Mouse (Mus musculus): Measurements from ENCODE around the gene Slc28a3.

Slc28a3 gene

GRCm38 (mm10) chr13:58558216-58558615, 52.5 kb downstream of the Slc28a3 start:
- DNase-seq: no peak

GRCm38 (mm10) chr13:58556018-58556417, 54.7 kb downstream of the Slc28a3 start:
- DNase-seq: no peak

- no peak for DNase-seq
Observed at GRCm38 (mm10) chr13:58555561-58555960, 55.1 kb downstream of the Slc28a3 start.

DNA sequence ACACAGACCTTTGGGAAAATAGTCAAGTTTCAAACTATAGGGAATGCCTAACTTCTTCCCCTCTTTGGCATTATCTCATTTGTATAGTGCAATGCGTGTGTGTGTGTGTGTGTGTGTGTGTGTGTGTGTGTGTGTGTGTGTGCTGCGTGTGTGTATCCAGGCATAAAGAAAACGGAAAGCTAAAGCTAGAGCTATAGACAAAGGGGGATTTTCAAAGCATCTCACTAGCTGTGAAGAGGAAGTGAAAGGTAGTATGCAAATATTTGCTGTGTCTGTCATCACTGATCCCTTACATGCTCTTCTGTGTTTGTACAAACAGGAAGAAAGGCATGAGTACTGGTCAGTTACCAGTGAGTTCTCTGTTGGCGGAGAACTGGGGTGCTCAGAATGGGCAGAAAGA, 58.8 kb downstream of the Slc28a3 start:
- DNase-seq: no peak

GRCm38 (mm10) chr13:58547570-58547969, 63.1 kb downstream of the Slc28a3 start:
- DNase-seq: no peak

DNA sequence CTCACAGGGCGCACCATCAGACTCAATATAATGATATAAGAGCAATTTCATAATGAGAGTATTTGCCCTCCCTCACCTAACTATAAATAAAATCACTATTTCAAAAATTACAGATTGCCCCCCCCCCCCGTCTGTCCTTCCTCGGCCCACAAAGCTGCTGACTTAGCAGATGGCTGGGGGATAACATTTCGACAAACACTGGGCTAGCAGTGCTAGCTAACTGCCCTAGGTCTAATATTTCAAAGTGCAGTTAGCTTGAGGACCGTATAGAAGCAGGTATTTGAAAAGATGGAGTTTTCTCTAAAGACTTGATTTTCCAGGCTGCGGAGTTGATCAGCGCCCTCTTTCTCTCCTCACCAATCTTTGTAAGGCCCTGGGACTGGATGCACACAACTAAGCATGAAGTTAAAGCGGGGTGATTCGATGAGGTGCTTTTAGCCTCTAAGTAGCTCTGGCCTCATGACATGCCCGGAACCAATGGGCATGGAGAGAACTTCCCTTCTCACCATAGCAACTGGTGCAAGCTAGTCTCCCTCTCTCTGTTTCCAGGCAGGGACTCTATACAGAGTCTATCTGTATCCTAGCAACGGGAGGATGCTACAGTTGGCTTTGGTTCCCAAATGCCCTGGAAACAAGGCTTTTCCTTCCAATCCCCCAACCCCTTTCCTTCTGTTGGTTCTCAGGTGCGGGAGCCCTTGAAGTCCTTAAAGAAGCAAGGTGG, 66.8 kb downstream of the Slc28a3 start:
- no peak for DNase-seq

GRCm38 (mm10) chr13:58543066-58543465, 67.6 kb downstream of the Slc28a3 start:
- peak; percentile 74 to 85 for DNase-seq

DNA sequence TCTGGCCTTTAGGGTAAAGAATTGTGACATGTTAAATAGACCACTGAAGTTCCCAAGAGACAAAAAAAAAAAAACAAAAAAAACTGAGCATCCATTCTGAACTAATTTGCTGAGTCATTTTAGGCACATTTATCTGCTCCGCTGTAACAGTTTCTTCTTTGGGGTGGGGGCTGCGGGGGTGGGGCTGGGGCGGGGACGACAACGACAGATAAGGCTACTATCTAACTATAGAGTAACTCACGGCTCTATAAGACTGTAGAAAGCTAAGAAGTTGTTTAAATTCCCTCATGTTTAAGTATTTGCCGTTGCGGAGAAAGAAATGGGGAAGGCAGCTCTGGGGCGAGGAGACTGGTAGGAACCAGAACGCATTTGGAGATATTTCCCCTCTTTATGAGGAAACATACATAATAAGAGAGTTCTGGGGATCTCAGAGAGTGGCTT, 68.1 kb downstream of the Slc28a3 start:
- no peak for DNase-seq

GRCm38 (mm10) chr13:58542167-58542566, 68.5 kb downstream of the Slc28a3 start:
- no peak for DNase-seq

- no peak for DNase-seq
Observed at GRCm38 (mm10) chr13:58541620-58542019, 69.1 kb downstream of the Slc28a3 start.

DNA sequence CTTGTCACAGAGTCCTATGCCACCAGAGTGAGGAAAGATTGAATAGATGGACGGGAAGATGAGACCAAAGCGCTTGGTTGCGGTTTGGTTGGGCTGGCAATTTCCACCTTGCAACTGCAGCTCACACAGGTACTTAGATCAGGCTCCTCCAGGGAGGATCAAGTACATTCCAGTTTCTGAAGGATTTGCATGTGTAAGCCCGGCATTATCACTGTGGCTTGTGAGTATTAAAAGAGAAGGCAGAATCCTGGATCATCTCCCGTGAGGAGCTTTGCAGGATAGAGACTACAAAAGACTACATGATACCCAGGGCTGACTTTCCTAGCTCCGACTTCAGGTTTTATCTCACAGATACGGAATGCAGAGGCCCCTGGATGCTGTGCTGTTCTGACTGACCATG, 71.7 kb downstream of the Slc28a3 start:
- DNase-seq: no peak

DNA sequence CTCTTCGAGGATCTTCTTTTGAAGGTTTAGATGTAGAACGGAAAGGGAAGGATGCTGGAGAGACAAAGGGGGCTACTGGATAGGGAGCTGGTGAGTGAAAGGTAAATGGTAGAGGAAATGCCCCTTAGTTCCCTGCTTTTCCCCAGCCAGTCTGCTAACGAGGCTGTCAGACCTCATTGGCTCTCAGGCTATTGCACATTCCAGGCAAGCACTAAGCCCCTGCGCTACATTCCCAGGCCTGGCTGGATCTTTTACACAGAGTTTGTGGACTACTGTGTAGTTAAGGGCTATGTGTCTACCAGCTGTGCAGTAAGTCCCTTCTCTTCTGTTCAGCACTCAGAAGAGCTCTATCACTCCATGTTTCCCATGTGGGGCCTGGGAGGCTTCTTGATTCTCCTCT, 72.3 kb downstream of the Slc28a3 start:
- DNase-seq: no peak

DNA sequence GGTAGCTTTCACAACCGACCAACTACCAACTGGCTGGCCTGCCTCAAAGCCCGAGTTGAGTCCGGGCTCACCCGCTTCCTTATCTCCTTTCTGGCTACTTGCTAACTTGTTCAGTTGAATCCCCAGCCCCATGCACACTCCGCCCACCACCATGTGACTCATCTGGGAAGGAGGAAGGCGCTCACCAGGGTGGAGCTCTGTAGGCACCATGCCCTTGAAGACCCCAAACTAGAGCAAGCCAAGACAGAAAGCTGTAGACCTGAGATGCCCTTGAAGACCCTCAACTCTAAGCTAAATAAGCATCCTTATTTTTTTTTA, 72.8 kb downstream of the Slc28a3 start:
- no peak for DNase-seq

GRCm38 (mm10) chr13:58537232-58537915, 73.3 kb downstream of the Slc28a3 start:
- DNase-seq: no peak

- no peak for DNase-seq
Observed at GRCm38 (mm10) chr13:58536466-58537231, 74.0 kb downstream of the Slc28a3 start.

- no peak for DNase-seq
Observed at GRCm38 (mm10) chr13:58535321-58535720, 75.4 kb downstream of the Slc28a3 start.

- DNase-seq: no peak
Observed at GRCm38 (mm10) chr13:58534861-58535260, 75.8 kb downstream of the Slc28a3 start.

GRCm38 (mm10) chr13:58534216-58534841, 76.3 kb downstream of the Slc28a3 start:
- no peak for DNase-seq

GRCm38 (mm10) chr13:58524581-58524980, 86.1 kb downstream of the Slc28a3 start:
- no peak for DNase-seq

- no peak for DNase-seq
Observed at GRCm38 (mm10) chr13:58523761-58524117, 86.9 kb downstream of the Slc28a3 start.

- no peak for DNase-seq
Observed at GRCm38 (mm10) chr13:58523011-58523760, 87.5 kb downstream of the Slc28a3 start.

DNA sequence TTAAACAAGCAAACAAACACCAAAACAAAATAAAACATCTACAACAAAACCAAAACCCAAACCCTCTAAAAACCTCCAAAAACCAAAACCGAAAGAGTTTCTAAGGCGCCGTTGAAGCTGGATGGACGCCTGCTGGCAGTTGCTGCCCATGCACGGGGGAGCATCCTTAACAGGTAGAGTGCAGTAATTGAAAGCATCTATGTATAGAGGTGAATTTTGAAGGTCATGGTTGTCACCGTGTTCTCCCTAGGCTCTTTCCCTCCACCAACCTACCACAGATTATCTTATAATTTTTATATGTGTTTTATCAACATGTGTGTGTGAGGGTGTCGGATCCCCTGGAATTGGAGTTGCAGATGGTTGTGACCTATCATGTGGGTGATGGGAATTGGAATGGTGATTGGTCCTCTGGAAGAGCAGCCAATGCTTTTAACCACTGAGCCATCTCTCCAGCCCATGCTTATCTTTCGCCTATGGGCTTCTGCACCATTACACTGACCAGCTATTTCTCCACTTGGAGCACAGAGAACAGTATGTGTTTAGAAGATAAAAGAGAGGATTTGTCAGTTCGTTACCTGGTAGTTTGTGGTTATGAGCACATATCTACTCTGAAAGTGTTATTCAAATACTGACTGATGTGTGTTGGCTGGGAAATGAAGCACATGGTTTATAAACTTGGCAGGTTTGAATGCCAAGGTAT, 89.2 kb downstream of the Slc28a3 start:
- no peak for DNase-seq

All from cerebellum, postnatal 25 days (tissue).